Mouse (Mus musculus) layer of hippocampus, adult 8-10 months (tissue): Measurements from ENCODE around the gene Zfp821. TPM values are rescaled to one million over a fixed set of nuclear protein-coding genes. Genes with fewer than 3 reads are reported as not detected.

Source experiments
- DNase-seq, 2 experiments: peaks; one replicate each; pipeline ENCODE4 v3.0.0; 2022; ENCODE audit warnings: low spot score in 2 of 2
- total RNA-seq, 4 experiments: library from RNA; stranded (reverse); gene quantifications; 2 replicates each; pipeline ENCODE4 v1.2.4; 2022

The Zfp821 gene
- total RNA-seq = 10 to 100 TPM; 38.5 to 44.4 (median 41.6) TPM

DNA sequence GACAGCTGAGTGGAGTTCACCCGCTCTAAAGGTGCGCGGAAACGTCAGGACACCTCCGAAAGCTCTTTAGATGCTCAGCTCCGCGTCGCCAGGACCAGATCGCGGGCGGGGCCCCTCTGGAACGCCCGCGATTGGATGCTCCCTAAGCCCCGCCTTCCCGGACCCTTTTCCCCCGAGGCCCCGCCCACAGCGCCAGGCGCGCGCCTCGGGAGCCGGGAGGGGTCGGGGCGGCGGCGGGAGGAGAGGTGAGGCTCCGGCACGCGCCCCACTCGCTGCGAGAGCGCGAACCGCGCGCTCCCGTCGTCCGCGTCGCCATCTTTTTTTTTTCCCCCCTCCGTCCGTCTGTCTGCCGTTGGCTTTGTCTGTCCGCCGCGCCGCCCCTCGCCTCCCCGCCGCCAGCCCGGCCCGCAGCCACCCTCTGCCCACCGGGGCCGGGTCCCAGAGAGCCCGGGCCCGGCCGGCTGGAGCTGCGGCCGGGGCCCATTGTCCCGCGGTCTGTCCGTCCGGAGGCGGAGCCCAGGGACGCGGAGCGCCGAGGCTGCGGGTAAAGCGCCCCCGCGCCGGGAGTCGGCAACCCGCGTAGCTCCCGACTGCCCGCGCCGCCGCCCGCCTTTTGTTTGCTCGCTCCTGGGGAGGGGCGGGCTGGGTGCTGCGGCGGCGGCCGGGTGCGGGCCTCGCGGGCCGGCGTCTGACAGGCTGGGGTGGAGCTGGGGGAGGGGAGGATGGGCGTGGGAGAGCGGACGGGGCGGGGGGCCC lies at the start of gene Zfp821:
Zfp821 (plus strand) TSS at position 227 of the 756 bp plus-strand sequence.
- DNase-seq = peak; percentile 85 to 87

DNA sequence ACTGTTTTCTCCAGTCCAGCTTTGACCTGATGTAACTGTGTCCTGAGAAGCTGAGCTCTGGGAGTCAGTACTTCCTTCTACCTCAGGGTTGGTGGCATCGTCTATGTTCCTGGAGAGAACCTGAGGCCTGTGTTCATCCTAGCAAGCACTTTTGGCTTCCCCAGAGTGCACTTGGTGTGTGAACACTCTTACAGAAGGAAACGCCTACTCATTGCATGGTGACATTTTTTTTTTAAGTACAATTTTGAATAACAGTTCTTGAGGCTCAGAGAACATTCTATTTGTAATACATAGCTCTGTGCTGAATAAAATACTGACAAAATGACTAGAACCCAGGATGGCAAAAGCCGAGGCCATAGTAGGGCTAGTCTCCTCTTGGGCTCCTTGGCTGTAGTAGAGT lies 48.5 kb upstream of the Zfp821 start:
- DNase-seq = no peak

DNA sequence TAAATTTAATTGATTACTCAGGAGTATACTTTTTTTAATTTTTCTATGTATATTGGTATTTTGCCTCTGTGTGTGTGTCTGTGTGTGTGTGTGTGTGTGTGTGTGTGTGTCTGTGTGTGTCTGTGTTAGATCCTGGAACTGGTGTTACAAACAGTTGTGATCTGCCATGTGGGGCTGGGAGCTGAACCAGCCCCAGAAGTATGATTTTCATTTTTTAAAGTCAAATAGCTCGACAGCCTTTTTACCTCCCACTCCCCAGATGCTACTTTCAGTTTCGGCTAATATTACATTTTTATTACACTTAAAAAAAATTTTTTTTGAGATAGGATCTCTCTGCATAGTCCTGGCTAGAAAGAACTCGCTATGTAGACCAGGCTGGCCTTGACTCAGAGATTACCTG lies 43.0 kb upstream of the Zfp821 start:
- peak; percentile 48 to 56 for DNase-seq

DNA sequence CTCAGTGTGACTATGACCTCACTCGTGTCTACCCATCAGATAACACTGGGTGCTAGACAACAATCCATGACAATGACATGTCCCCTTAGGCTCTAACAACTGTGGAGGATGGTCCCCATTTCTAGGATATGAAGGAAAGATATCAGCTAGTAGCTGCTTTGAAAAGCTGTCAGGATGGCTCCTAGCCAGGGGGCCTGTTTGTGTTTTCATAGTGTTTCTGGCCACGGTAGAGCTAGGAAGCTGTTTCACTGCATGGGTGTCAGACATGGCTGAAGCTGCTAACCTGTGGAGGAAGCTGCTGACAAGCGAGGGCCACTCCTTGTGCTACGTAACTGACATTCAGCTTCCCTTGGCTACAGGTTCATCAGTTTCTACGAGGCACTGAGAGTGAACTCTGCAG lies 38.7 kb upstream of the Zfp821 start:
- peak in 1 of 2 experiments; percentile 46 for DNase-seq

DNA sequence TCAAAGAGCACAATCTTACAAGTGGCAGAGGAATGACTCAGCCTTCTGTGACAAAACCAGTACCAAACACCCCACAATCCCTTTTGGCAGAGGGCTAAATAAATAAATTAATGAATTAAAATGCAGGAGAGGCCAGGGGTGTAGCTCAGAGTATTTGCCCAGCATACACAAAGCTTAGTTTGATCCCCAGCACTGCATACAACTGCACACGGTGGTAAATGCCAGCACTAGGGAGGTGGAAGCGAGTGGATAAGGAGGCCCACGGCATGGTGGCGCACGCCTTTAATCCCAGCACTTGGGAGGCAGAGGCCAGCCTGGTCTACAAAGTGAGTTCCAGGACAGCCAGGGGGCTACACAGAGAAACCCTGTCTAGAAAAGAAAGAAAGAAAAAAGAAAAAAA lies 32.7 kb upstream of the Zfp821 start:
- no peak for DNase-seq

DNA sequence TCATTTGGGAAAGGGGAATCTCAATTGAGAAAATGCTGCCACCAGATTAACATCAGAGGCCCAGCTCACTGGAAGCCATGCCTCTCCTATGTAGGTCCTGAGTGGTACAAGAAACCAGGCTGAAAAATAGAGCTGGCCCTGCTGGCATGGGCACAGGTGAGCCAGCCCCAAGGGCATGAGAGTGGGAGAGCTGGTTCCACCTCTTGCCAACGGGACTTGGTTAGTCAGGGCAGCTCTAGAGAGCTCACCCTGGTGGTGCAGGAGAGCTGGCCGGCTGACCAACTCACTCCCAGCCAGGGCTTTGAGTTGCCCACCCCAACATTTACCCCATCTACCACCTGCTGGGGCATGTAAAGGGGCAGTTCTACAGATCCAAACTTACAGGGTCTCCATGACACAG lies 31.8 kb upstream of the Zfp821 start:
- no peak for DNase-seq

DNA sequence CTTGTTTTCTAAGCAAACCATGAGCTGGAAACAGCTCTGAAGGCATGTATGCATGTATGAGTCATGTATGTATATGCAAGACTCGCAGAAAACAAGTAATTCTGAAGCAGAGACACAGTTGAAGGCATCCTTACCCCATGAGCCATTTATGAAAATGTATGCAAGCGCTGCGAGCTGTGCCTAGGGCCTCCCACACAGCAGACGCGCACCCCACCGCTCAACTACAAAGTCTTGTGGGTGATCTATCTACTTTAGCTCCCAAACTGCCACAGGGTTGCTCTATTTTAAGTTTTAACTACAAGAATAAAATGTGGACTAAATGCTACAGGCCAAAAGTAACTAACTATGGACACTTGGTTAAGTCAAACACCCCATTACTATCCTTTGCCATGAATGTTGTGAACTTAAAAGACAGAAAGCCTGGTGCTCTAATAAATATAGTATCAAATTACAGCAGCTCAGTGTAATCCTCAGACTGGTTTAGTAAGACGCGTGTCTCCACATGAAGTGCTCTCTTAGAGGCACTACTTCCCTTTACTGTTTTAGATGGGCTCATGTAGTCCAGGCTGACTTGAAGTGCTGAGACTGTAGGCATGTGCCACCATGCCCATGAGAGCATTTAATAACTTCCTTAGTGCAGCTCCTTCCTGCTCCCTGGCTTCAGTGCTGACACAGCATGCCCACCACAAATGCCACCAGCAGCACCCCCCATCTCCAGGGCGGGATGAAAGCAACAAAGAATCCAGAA lies 29.3 kb upstream of the Zfp821 start:
- DNase-seq = peak; percentile 45 to 49

DNA sequence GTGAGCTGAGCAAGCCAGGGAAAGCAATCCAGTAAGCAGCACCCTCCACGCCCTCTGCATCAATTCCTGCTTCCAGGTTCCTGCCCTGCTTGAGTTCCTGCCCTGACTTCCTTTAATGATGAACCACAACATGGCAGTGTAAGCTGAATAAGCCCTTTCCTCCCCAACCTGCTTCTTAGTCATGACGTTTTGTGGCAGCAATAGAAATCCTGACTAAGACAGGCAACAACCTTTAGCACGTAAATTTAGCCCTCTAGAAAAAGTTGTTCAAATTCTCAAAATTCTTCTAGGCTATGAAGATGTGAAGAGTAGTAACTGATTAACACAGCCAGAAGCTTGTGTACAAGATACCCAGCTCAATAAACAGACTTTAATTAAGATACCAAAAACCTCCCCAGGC lies 23.8 kb upstream of the Zfp821 start:
- no peak for DNase-seq

DNA sequence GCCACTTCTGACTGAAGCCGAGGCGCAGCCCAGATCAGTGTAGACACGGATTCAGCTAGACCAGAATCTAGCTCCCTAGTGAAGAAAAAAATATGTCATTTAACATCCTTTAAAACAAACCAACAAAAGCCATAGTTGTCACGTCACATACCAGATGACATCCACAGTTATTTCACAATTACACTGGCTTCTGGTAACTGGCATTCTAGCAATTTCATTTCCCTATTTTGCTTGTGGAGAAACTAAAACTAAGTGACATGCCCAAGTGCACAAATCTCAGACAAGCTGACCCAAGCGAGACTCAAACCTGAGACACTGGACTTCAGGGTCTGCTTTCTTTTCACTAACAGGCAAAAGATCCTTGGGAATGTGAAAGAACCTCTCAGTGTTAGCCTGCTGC lies 23.2 kb upstream of the Zfp821 start:
- no peak for DNase-seq

DNA sequence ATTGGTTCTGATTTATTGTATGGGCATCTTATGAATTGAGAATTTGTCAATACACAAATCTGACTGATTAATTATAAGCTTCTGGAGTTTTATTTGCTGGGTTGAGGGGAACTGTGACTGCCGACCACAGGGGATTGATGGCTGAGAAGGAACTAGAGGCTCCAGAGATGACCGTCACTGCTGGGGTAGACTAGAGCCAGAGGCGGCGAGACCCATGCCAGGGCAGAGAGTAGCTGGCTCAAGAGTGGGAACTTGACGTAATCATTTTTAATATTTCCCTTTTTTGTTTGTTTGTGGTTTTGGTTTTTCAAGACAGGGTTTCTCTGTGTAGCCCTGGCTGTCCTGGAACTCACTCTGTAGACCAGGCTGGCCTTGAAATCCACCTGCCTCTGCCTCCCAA lies 18.1 kb upstream of the Zfp821 start:
- no peak for DNase-seq

DNA sequence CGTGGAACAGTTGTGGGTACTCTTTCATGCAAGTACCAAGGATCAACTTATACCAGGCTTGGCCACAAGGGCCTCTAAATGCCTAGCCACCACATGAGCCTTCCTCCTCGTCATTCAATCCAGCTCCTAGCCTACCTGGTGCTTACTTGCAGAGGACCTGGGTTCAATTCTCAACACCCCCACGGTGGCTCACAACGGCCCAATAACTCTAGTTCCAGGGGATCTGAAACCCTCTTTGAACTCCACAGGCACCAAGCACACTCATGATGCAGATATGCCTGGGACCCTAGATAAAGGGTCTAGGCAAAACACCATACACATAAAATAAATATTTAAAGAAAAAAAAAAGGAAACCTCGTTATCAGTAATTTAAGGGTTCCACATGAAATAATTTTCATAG lies 13.6 kb upstream of the Zfp821 start:
- no peak for DNase-seq

DNA sequence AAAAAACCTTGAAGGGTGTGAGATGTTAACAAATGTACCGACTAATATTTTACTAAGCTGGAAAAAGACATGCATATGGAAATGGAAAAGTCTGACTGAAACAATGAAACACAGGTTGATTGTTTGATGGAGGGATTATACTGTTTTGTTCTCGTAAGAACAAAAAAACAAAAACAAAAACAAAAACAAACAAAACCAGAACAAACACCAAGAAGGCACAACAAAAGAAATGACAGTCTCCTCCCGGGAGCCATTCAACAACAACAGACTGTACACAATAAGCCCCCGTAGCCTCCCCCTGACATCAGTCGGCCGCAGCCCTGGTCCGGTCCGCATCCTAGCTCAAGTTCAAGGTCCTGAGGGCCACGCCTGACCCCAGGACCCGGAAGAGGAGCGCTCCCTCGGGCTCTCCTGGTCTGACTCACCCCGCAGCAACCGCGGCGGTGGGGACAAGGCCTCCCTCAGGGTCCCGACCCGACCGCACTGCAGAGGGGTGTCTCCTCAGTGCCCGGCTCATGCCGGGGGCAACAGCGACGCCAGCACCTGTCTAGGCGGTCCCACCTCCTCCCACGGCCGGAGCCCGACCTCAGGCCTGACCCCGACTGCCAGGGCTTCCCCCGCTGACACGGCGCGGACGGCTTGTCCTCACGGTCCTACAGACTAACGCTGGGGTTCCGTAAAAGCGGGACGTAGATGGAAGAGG lies 12.8 kb upstream of the Zfp821 start:
- no peak for DNase-seq

DNA sequence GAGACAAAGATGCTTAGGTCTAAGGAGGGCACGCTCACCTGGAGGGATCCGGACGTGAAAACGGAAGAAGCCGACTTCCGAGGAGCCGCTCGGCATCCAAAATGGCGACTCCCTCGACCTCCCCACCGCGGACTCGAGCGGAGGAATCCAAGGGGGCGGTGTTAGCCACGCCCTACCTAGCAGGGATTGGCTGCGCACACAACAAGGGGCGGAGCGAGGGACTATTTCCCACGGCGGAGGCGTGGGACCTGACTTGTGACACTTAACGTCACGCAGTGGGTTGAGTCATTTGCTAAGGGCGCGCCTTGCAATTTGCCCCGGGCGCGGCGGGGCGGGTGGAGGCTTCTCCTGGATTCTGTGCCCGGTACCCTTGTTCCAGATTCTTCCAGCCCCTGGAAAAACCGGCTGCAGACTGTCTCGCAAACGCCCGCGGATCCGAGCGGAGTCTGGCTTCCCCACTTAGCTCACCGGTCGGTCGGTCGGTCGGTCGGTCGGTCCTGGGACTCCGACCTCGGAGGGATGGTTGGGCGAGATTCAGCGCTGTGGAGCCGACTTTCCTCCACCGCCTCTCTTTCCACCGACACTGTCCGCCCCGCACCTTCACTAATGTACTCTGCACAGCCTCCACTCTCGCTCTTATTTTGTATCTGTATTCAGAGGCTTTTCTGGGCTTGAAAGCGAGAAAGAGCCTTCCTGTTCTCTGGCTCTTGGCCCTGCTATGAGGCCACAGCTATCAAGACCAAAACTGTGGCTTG lies 12.0 kb upstream of the Zfp821 start, which contains the start of gene Ist1:
Ist1 (minus strand) TSS at position 115 of the 755 bp plus-strand sequence.
- peak; percentile 95 to 98 for DNase-seq

DNA sequence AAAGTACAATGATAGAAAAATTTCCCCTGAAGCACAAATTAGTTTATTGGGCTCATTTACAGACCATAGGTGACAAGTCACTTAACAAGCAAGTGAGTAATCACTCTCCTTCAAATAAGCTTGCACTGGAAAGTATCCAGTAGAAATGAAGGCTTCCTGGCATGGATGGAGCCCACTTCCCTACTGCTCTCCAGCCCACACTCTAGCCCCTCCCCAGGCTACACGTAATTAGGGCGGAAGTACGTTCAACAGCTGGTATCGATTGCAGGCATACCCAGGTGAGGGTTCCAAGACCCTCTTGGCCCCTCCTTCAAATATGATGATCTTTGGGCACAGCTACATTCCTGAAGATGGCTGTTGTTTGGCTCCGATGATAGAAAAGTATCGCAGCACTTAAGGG lies 11.2 kb upstream of the Zfp821 start:
- no peak for DNase-seq

DNA sequence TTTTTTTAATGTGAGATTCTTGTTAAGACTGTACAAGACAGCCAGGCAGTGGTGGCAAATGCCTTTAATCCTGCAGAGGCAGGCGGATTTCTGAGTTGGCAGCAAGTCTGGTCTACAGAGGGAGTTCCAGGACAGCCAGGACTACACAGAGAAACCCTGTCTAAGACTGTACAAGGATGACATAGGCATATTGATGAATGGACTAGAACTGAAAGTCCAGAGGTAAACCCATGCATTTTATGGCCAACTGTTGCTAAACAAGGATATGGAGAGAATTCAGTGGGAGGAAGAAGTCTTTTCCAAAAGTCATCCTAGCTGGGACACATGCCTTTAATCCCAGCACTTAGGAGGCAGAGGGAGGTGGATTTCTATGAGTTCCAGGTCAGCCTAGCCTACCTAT lies 7.6 kb upstream of the Zfp821 start:
- DNase-seq = no peak

DNA sequence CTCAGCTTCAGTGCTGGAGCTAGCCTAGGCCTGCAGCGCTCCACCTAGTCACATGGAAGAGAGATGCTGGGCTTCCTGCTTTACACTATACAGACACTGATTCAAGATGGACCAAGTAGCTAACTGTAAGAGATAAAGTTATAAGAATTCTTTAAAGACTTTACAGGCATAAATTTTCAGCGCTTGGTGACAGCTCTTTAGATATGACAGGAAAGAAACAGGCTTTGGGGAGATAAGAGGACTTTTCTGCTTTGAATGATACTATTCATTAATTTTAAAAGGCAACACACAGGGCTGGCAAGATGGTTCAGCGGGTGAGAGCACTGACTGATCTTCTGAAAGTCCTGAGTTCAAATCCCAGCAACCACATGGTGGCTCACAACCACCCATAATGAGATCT lies 6.9 kb upstream of the Zfp821 start:
- DNase-seq = no peak

DNA sequence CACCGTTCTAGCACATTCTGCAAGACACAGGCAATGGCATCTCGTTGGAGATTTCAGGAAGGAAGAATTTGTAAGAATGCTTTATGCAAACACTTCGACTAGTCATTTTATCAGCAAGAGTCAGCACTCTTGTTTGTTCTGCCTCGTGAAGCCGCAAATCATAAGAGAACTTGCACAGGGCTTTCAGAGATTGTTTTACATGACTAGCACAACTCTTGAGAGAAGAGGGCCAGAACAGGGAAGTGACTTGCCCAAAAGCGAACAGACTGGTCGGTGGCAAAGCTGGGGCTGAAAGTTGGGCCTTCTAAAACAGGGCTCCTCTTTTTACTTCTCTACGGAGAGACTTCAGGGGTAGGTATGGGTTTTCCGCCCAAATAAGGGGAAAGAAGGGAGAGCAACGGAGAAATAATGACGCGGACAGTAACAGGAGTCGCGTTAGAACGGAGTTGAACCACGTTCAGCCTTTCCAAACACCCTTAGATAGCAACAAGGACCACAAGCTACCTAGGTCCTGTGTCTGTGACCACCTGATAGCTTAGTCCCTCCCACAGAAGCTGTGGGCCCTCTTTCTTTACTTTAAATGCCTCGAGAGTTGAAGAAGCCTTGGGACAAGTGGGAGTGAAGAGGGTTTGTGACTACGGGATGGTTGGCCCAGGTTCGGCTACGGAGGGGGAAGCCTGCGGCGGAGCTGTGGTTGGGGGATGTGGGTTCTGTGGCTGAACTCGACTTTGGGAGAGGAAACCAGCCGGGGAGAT lies 604 bp upstream of the Zfp821 start:
- no peak for DNase-seq

DNA sequence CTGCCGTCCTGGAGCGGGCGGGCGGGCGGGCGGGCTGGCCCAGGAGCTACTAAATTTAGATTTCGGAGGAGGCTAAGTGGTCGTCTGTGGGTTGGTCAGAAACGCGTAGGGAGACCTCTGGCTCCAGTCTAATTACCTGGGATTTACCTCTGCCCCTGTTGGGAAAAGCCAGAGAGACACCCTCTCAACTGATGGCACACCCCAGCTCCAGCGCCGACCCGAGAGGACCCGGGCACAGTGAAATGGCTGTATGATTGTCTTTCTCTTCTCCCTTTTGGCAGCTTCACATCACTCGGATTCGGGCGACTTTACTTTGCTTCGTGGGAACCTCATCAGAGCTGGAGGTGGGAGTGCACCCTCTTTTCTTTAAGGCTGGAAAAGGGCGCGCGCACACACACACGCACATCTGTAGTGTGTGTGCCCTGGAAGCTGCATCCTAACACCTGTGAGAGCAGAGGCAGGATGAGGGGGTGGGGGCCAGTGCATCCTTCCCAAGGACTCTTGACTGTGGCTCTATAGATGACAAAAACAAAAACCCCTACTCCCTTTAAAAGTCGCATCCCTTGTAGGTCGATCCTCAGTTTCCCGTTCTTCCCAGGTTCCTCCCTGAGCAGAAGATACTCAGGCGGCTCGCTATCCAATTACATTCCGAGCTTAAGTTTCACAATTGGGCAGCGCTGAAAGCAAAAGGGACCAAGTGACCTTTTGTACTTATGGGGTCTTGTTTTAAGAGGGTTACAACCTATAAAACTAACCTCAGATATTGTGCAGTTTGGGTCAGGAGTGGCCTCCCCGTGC lies 929 bp downstream of the Zfp821 start:
- DNase-seq = peak in 1 of 2 experiments; percentile 28

DNA sequence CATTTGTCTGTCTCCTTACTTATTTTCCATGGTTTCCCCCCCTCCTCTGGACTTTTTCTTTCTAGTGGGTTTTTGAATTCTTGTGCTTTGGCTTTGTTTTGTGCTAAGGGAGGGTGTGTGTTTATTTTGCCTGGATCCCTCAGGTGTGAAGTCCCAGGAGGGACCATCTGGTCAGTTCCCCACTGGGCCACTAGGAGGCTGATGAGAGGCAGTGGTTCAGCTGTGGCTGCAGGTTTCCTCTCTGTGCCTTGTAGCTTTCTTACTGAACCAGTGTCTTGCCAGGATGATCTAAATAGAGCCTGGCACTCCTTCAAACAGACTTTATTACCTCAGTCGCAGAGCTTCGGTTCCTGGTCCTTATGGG lies 1.5 kb downstream of the Zfp821 start:
- peak; percentile 37 to 65 for DNase-seq

DNA sequence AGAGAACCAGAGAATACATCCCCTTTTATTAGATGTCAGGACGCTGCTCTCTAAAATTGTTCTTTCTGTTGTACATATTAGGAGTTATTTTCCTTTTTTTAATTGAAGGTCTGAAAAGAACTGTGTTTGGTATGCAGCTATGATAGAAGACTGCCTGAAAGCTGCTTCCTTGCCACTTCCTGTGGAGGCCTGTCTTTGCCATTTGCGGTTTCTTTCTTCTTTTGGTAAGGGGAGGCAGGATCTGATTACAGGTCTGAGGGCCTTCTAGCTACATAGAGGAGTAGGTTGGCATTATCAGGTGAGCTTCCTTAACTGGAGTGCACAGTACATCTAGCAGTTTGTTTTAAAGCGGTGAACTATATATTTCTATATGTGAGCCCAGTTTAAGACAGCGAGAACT lies 2.6 kb downstream of the Zfp821 start:
- no peak for DNase-seq
